Mouse (Mus musculus): ENCODE results near the gene Gas6. TPM values are rescaled to one million over a fixed set of nuclear protein-coding genes. Genes with fewer than 3 reads are reported as not detected.
A peak's percentile ranks its signal among the peaks of the same experiment; 100 is the strongest.

The Gas6 gene
- total RNA-seq (2015; ENCODE audit: low replicate concordance) (not detected in 2 replicates), total RNA-seq (2017; ENCODE audit: low replicate concordance) (0.09 and 3.1 TPM in 2 replicates)

GRCm38 (mm10) chr8:13493858-13494631 is at the start of gene Gas6:
TSS of gene Gas6 (minus strand) at chr8:13494490.
- peak; percentile 35; the same call in 1 of the 2 replicates for ATAC-seq (replicated peaks; ENCODE audit: low FRiP score, poor library complexity, severe bottlenecking)

GRCm38 (mm10) chr8:13541526-13541925 is 47.2 kb upstream of the Gas6 start:
- no peak for ATAC-seq (replicated peaks; ENCODE audit: low FRiP score, poor library complexity, severe bottlenecking)

- no peak for ATAC-seq (replicated peaks; ENCODE audit: low FRiP score, poor library complexity, severe bottlenecking)
Measured at GRCm38 (mm10) chr8:13540122-13540521, 45.8 kb upstream of the Gas6 start.

- no peak for ATAC-seq (replicated peaks; ENCODE audit: low FRiP score, poor library complexity, severe bottlenecking)
Measured at GRCm38 (mm10) chr8:13538821-13539220, 44.5 kb upstream of the Gas6 start.

GRCm38 (mm10) chr8:13537102-13537501 is 42.8 kb upstream of the Gas6 start:
- no peak for ATAC-seq (replicated peaks; ENCODE audit: low FRiP score, poor library complexity, severe bottlenecking)

- no peak for ATAC-seq (replicated peaks; ENCODE audit: low FRiP score, poor library complexity, severe bottlenecking)
Measured at GRCm38 (mm10) chr8:13533123-13533522, 38.8 kb upstream of the Gas6 start.

- ATAC-seq (replicated peaks; ENCODE audit: low FRiP score, poor library complexity, severe bottlenecking), result no peak
Measured at GRCm38 (mm10) chr8:13531602-13532171, 37.4 kb upstream of the Gas6 start.

GRCm38 (mm10) chr8:13530941-13531340 is 36.7 kb upstream of the Gas6 start:
- ATAC-seq (replicated peaks; ENCODE audit: low FRiP score, poor library complexity, severe bottlenecking), result no peak

- no peak for ATAC-seq (replicated peaks; ENCODE audit: low FRiP score, poor library complexity, severe bottlenecking)
Measured at GRCm38 (mm10) chr8:13530401-13530800, 36.1 kb upstream of the Gas6 start.

GRCm38 (mm10) chr8:13529891-13530316 is 35.6 kb upstream of the Gas6 start:
- no peak for ATAC-seq (replicated peaks; ENCODE audit: low FRiP score, poor library complexity, severe bottlenecking)

GRCm38 (mm10) chr8:13529011-13529840 is 34.9 kb upstream of the Gas6 start:
- ATAC-seq (replicated peaks; ENCODE audit: low FRiP score, poor library complexity, severe bottlenecking), result no peak

GRCm38 (mm10) chr8:13521392-13521791 is 27.1 kb upstream of the Gas6 start:
- ATAC-seq (replicated peaks; ENCODE audit: low FRiP score, poor library complexity, severe bottlenecking), result no peak

GRCm38 (mm10) chr8:13520349-13520748 is 26.1 kb upstream of the Gas6 start:
- ATAC-seq (replicated peaks; ENCODE audit: low FRiP score, poor library complexity, severe bottlenecking), result no peak

- no peak for ATAC-seq (replicated peaks; ENCODE audit: low FRiP score, poor library complexity, severe bottlenecking)
Measured at GRCm38 (mm10) chr8:13519503-13519902, 25.2 kb upstream of the Gas6 start.

GRCm38 (mm10) chr8:13517284-13517781 is 23.0 kb upstream of the Gas6 start:
- no peak for ATAC-seq (replicated peaks; ENCODE audit: low FRiP score, poor library complexity, severe bottlenecking)

- ATAC-seq (replicated peaks; ENCODE audit: low FRiP score, poor library complexity, severe bottlenecking), result no peak
Measured at GRCm38 (mm10) chr8:13516728-13517127, 22.4 kb upstream of the Gas6 start.

- ATAC-seq (replicated peaks; ENCODE audit: low FRiP score, poor library complexity, severe bottlenecking), result no peak
Measured at GRCm38 (mm10) chr8:13516011-13516442, 21.7 kb upstream of the Gas6 start.

- ATAC-seq (replicated peaks; ENCODE audit: low FRiP score, poor library complexity, severe bottlenecking), result no peak
Measured at GRCm38 (mm10) chr8:13513556-13514370, 19.5 kb upstream of the Gas6 start.

GRCm38 (mm10) chr8:13512677-13513076 is 18.4 kb upstream of the Gas6 start:
- ATAC-seq (replicated peaks; ENCODE audit: low FRiP score, poor library complexity, severe bottlenecking), result no peak

All from erythroblast, adult 5-6 weeks (primary cell).